Mouse (Mus musculus) B cell, adult 2 months (primary cell): ENCODE results near the gene Nfe2l1.
A peak's percentile ranks its signal among the peaks of the same experiment; 100 is the strongest.
"Not testable (repeated sequence)": the region's sequence is repeated elsewhere in the genome, so short reads cannot be mapped to it uniquely, and the experiment has no call there.

Experiments used
- DNase-seq, 2 experiments: peaks; one replicate each; pipeline ENCODE4 v3.0.0; 2022

The Nfe2l1 gene

GRCm38 (mm10) chr11:96829813-96830538 lies at the start of gene Nfe2l1:
Gene Nfe2l1, minus strand, starts transcription at chr11:96829968.
- DNase-seq = peak; percentile 95 to 96

GRCm38 (mm10) chr11:96879359-96879758 lies 49.6 kb upstream of the Nfe2l1 start:
- DNase-seq = no peak

DNA sequence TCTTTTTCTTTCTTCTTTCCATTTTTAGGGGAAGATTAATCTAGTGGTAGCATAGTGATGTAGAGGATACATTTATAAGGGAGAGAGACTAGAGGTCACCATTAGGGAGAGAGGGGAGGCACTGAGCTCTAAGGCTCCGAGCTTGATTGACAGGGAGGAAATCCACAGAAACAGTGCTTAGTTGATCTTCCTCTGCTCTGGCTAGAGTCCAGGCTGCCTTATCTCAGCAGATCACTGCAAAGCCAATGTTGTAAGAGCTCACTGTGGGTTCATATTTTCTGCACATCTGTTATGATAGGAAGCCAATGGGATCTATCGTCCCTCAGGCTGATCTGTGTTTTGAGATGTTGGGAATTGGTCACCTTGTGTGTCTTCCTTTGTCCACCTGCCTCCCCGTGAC lies 48.9 kb upstream of the Nfe2l1 start:
- DNase-seq = no peak

- no peak for DNase-seq
Observed at GRCm38 (mm10) chr11:96877071-96877470, 47.3 kb upstream of the Nfe2l1 start.

DNA sequence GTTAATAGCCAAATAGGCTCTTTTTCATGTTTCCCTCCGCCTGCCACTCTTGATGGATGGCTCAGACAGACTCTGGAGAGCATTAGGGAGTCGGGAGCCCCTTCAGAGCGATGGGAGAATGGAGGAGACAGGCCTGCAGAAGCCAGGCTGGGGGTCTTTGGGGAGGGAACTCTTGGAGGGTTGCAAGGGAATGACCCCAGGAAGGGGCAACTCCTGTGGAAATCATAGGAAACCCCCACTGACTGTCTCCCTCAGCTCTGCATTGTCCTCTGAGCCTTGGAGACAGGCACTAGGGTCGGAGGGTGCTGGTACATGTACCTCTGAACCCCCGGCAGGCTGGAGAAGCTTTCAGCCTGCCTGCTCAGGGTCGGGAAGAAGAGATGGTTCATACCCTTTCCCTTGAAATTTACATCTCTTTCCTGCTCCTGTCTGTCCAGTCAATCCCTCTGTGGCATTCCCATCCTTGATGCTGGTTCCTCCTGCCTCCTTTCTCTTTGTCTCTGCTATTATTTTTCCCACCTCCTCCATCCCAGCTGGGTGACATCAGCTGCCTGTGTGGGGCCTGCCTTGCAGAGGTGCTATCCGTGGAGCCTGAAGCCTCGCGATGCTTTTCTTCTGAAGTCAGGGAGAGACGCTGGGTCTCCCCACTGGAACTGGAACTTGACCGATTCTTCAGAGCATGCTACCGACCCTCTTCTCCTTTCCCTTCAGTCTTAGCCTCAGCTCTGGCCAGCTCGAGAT lies 46.7 kb upstream of the Nfe2l1 start:
- no peak for DNase-seq

- DNase-seq = peak; percentile 64 to 70
Observed at GRCm38 (mm10) chr11:96875745-96876144, 46.0 kb upstream of the Nfe2l1 start.

DNA sequence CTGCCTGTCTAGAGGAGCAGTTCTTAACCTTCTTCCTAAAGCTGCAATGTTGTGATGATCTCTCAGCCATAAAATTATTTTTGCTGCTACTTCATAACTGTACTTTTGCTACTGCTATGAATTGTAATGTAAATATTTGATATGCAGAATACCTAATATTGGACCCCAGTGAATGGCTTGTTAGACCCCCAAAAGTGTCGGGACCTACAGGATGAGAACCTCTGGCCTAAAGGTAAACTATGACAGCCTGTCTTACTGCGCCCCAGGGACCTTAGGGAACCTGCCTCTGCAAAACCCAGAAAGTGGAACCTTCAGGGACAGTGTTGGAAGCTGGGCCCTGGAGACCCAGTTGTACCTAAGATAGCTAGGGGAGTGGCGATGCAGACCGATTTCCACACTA lies 45.5 kb upstream of the Nfe2l1 start:
- DNase-seq = no peak

DNA sequence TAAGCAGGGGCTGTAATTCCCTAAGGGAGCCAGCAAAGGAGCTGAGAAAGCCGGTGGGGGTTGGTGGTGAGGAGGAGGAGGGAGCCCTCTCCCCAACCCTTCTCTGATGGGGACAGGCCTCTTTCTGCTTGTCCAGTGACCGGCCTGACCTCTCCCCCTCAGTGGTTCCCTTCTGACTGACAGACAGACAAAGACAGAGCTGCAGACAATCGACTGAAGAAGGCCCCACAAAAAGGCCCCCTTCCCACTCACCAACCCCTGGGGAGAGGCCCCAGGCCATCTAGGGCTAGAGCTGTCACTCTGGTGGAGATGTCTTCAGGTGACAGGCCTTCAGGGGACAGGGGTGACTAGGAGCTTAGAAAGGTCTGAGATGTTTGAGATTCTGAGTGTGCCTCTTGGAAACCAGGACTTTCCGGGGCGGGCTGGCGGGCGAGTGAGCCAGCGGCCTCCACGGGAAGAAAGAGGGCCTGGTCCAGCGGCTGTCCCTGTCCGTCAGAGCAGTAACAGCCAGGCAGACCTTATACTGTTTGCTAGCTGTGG lies 43.9 kb upstream of the Nfe2l1 start:
- no peak for DNase-seq

GRCm38 (mm10) chr11:96872441-96873379 lies 42.9 kb upstream of the Nfe2l1 start:
- DNase-seq = no peak

- peak; percentile 75 to 76 for DNase-seq
Observed at GRCm38 (mm10) chr11:96867149-96867548, 37.4 kb upstream of the Nfe2l1 start.

DNA sequence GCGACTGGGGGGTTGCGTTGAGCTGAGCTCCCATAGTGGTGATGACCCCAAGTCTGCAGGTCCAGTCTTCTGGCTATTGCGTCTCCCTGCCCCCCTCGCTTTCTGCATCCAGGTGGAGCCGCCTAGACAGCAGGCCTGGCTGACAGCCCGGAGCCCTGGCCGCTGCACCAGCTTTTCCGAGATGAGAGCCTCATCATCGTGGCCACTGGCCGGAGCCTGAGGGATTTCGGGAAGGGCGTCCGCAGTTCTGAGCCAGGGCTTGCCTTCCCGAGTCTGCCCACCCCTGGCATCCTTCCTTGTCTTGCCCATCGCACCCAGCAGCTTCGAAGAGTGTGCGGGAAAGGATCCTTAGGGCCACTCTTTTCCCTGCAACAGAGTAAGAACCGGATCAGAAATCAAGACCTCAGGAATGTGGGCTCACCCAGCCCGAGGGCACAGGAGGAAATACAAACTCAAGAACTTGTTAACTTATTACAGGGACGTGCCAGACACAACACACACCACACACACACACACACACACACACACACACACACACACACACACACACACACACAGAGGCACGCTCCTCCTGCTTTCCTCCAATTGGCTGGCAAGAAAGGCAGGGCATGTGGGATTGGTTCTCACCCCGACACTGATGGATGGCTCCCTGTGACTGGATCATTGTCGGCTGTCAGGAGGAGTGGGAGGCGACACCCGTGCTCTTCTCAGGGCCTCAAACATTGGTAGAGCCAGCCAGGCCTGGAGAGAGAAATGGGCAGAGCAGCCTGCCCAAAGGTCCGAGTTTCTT lies 33.6 kb upstream of the Nfe2l1 start:
- DNase-seq = no peak

GRCm38 (mm10) chr11:96862534-96862933 lies 32.8 kb upstream of the Nfe2l1 start:
- no peak for DNase-seq

DNA sequence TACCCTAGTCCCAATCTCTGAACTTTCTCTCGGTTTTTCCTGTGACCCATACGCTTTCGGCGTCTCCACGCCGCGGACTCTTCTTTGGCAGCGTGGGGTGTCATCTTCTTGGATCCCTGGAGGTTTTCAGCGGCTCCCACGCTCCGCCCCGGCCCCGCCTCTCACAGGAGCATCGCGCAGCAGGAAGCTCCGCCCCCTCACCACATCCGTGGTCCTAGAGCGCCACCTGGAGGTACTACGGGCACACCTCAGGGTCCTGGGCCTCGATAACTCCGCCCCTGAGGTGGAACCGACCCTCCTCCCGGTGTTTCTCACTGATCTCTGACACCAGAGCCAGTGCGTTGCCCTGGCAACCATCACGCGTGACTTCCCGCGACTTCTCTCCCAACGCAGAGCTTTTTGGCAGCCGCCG lies 32.1 kb upstream of the Nfe2l1 start:
- peak; percentile 99 for DNase-seq

- DNase-seq = no peak
Observed at GRCm38 (mm10) chr11:96861446-96861845, 31.7 kb upstream of the Nfe2l1 start.

GRCm38 (mm10) chr11:96860564-96860963 lies 30.8 kb upstream of the Nfe2l1 start:
- DNase-seq = peak; percentile 84 to 86

- no peak for DNase-seq
Observed at GRCm38 (mm10) chr11:96859635-96860034, 29.9 kb upstream of the Nfe2l1 start.

DNA sequence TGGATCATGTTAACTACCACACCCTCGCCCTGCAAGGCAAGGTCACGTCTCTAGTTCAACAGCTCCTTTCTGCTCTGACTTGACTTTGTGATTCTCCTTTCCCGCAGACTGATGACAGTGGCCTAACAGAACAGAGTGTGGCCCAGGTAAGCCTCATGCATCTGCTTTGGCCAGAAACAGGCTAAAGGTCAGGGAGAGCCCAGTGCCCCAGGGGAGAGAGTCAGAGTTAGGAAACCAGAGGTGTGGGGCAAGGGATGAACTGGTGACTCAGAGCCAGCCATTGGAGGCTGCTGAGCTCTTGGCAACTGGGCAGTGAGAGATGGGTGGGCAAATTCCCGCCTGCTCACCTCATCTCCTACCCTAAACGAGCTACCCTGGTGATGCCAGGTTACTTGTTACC lies 27.7 kb upstream of the Nfe2l1 start:
- DNase-seq = no peak

DNA sequence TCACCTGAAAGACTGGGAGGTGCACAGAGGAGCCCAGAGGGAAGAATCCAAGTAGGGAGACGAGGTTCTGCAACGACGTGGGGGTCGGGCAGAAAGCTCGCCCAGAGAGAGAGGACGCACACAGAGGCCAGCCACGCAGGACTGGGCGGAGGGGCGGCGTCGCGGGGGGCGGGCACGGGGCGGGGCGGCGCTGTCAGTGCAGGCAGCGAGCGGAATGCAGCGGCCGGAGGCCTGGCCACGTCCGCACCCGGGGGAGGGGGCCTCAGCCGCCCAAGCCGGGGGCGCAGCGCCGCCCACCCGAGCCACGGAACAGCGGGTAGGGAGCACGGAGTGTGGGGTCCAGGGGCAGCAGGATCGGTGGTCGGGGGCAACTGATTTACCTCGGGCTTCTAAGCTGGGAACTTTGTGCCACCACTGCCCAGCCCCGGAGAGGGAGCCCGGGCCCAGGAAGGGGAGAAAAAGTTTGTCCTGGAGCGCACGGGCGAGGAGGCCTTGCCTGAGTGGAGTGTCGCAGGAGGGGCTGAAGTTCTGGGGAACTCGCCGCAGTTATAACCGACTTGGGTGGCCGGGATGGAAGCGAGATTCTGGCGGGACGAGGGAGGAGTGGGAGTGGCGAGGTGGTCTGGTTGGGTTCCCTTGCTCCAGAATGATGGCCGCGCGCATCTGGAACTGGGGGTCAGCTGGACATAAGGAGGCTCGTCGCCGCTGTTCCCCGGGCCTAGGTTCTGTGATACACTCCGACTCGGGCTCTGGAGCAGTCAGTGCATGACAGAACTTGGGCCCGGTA lies 20.1 kb upstream of the Nfe2l1 start, which contains the start of gene Copz2:
Gene Copz2, plus strand, starts transcription at position 190 of the 787 bp plus-strand sequence.
- peak in 1 of 2 experiments; percentile 9 for DNase-seq

DNA sequence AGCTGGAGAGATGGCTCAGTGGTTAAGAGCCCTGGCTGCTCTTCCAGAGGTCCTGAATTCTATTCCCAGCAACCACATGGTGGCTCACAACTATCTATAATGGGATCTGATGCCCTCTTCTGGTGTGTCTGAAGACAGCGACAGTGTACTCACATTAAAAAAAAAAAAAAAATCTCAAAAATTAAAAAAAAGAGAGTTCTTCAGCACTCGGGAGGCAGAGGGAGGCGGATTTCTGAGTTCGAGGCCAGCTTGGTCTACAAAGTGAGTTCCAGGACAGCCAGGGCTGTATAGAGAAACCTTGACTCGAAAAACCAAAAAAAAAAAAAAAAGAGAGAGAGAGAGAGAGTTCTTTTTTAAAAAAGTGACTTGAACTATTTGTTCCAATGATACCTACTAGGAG lies 19.4 kb upstream of the Nfe2l1 start:
- not testable (repeated sequence) for DNase-seq

DNA sequence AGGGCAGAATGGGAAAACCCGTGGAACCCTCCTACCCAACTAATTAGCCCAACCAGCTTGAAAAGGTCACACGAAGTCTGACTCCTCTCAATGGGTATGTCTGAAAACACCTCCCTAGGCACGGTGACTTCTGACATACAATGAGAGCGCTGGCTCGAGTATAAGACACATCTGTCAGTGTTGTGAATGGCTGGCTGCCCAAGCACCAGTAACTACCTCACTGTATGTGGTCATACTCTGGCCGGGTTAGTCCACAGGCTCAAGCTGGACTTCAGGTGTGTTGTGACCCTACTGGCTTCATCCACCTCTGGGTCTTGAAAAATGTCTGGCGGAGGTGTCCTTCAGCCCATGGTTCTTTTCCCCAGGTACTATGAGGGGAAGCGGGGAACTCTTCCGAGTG lies 18.9 kb upstream of the Nfe2l1 start:
- no peak for DNase-seq

- DNase-seq = no peak
Observed at GRCm38 (mm10) chr11:96847240-96847639, 17.5 kb upstream of the Nfe2l1 start.
